Mouse (Mus musculus): Measurements from ENCODE around the gene Sox13.

Gene Sox13

GRCm38 (mm10) chr1:133423543-133424480 is at the start of gene Sox13:
Gene Sox13 (minus strand): TSS chr1:133424377.
- DNase-seq, result peak; percentile 58 to 69

GRCm38 (mm10) chr1:133471556-133471955 is 47.4 kb upstream of the Sox13 start:
- DNase-seq, result no peak

DNA sequence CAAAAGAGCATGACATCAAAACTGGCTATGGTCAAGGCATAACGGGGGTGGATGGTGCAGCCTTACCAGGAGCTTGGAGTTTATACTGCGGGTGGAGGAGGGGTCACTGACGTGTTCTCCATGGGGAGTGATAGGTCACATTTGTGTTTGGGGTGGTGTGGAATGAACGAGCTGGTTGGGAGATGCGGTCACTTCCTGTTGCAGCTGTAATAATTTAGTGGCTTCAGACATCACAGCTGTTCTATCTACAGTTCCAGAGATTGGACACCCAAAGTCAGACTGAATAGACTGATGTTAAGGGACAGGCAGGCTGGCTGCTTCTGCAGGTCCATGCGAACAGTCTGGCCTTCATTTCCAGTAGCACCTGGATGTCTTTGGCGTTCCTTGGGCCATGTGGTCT is 46.9 kb upstream of the Sox13 start:
- DNase-seq, result no peak

GRCm38 (mm10) chr1:133470242-133471025 is 46.3 kb upstream of the Sox13 start:
- no peak for DNase-seq

DNA sequence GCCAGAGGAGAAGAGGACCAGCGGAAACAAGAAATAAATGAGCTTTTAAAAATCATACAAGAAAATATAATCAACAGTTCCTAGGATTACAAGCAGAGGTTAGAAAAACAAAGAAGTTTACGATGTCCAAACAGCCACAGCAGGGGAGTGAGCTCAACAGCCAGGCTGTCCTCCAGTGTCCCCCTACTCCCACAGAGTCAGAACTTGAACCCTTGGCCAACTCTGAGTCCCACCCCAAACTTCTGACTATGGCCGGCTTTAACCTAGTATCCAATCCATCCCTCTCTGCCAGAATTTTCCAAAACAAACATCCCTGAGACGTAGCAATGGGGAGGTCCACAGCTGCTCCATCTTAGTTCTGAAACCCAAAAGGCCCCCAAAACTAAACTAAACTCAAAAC is 45.0 kb upstream of the Sox13 start:
- no peak for DNase-seq

DNA sequence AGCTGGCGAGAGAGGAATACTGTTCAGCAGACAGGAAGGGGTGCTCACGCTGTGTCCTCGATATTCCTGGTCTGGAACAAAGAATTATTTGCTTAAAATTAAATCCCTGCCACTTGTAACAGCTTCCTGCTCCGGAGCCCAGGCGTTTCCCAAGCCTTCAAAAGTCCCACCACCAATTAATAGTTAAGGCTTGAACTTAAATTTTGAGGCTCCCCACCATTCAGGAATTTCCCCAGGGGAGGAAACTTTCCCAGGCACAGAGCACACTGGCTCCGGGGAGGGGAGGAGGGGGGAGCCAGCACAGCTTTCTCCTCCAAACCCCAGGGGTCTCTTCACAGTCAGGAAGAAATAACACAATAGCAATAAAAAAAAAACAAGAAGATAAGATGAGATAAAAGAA is 44.6 kb upstream of the Sox13 start:
- DNase-seq, result no peak

GRCm38 (mm10) chr1:133467905-133468304 is 43.7 kb upstream of the Sox13 start:
- DNase-seq, result no peak

GRCm38 (mm10) chr1:133463138-133463537 is 39.0 kb upstream of the Sox13 start:
- no peak for DNase-seq

GRCm38 (mm10) chr1:133460996-133461395 is 36.8 kb upstream of the Sox13 start:
- no peak for DNase-seq

DNA sequence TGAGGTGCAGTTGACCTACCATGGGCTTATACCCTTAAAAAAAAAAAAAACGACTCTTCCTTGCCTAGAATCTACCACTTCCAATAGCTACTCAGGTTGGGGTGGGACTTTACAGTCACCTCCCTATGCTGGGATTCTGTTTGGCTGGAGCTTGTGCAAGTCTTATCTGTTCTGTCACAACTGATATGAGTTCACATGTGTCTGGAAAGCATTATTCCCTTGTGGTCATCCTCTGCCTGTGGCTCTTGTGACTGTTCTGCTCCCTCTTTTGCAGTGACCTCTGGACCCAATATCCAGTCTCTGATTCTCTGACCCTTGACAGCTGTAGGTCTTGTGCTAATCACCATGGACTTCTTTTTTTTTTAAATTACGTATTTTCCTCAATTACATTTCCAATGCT is 31.9 kb upstream of the Sox13 start:
- DNase-seq, result no peak

- DNase-seq, result no peak
Measured at GRCm38 (mm10) chr1:133452564-133453165, 28.5 kb upstream of the Sox13 start.

DNA sequence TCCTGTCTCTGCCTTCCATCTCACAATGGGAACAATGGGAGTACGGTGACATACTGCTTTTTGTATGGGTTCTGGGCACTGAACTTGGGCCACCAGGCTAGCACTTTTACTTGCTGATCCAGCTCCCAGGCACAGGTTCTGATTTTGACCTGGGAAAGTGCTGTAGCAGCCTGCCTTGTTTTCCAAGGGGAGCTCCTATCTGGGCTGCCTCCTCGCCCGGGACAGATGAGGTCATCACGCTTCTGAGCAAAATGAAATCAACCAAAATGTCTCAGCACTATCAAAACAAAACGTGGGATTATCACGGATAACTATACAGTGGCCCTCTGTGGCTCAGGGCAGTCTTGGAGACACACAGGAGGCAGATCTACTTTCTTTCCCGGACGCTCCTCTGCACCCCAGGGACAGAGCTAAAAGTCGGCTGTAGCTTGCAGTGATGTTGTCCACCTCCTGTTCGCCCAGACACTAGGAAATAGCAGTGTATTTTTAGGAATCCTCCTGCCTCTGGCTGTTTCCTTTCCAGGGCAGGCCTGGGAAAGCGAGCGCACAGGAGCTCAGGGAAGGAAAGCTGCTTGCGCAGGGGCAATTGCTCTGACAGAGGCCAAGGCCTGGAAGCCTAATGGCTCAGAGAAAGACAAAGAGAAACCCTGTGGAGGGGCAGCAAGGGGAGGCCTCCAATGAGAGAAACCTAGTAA is 27.8 kb upstream of the Sox13 start:
- no peak for DNase-seq

GRCm38 (mm10) chr1:133451025-133451424 is 26.8 kb upstream of the Sox13 start:
- DNase-seq, result no peak

- peak; percentile 21 to 41 for DNase-seq
Measured at GRCm38 (mm10) chr1:133448351-133448931, 24.3 kb upstream of the Sox13 start.

DNA sequence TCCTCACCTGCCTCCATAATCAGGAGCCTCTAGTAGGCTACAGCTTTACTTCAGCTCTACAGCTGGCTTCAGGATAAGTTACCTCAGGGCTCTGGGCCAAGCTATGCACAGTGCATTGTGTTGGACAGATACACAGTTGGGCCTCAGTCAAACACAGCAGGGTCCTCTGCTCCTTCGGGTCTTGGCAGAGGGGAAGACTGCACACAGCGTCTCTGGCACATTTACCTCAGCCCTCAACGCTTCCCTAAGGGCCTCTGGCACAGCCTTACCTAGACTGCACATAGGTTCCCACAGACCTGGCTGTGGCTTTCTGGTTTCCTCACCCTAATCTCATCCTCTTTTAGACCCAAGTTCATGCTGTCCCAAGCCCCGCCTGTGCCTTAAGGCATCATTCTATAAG is 22.1 kb upstream of the Sox13 start:
- DNase-seq, result peak; percentile 25 to 36

GRCm38 (mm10) chr1:133444315-133444714 is 20.1 kb upstream of the Sox13 start:
- DNase-seq, result no peak

DNA sequence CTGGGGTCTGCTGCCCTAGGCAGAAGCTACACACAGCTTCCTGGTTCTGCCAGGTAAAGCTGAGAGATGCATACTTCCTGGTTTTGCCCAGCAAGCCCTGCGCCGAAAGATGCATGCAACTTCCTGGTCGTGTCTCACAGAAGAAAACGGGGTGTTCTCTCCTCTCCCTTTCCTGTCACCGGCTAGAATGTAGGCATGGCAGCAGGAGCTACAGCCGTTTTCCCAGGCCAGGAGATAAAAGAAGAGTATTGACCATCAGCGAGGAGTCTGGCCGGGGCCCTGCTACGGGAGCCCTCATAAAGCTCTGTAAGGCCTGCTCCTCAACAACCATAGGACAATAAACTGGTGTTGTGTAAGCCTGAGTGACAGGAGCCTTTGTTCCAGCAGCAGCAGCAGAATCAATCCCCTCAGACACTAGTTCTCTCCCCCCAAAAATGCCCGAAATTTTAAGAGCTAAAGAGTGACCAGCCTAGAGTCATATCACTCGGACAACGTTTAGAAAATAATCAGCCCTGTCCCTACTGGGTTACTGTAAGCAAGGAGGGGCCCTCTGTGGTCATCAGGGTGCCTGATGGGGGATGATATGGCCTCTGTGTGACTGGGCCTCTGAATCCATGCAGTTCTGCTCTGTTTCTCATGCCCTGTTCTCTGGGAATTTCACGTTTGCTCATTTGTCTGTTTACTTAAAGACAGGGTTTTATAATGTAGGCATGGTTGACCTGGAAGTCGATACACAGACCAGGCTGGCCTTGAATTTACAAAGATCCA is 13.9 kb upstream of the Sox13 start:
- no peak for DNase-seq

DNA sequence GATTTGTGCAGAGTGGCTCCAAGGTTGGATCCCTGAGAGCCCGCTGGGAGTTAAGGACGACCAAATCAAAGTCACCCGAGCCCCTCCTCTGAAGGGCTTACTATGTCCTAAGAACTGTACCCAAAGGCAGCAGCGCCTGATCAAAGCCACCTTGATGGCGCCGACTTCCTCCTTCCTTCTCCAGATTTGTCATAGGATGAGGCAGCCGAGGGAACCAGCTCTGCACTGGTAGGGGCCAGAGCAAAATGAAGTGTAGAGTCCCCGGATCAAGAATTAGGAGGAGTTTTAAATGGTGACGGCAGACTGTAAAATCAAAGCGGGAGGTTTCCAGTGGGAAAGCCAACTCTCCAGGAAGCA is 10.6 kb upstream of the Sox13 start:
- no peak for DNase-seq

- DNase-seq, result peak in 1 of 2 experiments; percentile 31
Measured at GRCm38 (mm10) chr1:133434018-133434755, 10.0 kb upstream of the Sox13 start.

DNA sequence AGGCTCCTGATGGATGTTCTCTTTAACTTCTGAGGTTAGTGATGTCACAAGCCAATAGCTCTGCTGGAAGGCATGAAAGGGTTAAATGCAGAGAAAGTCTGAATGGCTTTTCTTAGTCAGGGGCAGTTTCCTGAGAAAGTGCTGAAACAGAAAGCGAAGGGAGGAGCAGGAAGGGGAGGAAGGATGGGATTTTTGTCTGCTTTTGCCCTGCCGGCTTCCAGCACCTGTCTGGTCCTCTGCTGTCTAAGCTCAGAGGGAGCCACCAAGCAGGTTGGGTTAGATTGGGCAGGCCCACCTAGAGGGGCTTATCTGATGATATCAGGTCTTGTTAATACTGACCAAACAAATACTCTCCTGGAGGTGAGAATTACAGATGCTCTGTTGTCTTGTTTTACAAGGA is 8.4 kb upstream of the Sox13 start:
- no peak for DNase-seq

GRCm38 (mm10) chr1:133431133-133431532 is 7.0 kb upstream of the Sox13 start:
- DNase-seq, result no peak
